25 mouse cellular contexts compared by ENCODE assay signal in genomic region chr2:80149332-80149731, GRCm38 (mm10). TPM values are rescaled to one million over a fixed set of nuclear protein-coding genes. Genes with fewer than 3 reads are reported as not detected.
DNase-seq lines count a peak whose midpoint lies in the region; ATAC-seq and TF ChIP-seq lines count a peak whose summit lies in the region.
"Had no signal": no experiment of that assay in that cellular context is flagged by ENCODE, and none has a peak within 500 bp of the region (broad histone marks: within the 10 kb centered on the region; RNA-seq: fewer than 3 reads in every experiment).

No protein-coding gene starts in this region.

- DNase-seq in forebrain, embryonic 14.5 days (ENCODE audit: low spot score), result peak; percentile 33
- no peak for DNase-seq in left cerebral cortex, adult 2 months (ENCODE audit: extremely low spot score in 1 of 2, low spot score in 2 of 2)
- DNase-seq in left cerebral cortex, postnatal 4 days, result no peak
- DNase-seq in forebrain, postnatal 0 days, result no peak
- peak; percentile 60 for DNase-seq in telencephalon, adult 2 months (ENCODE audit: low read depth, low spot score)
- DNase-seq in Muller cell, postnatal 12 days (ENCODE audit: inconsistent ontology term), result no peak
- DNase-seq: adrenal gland, adult 2 months; gastrocnemius, adult 2 months; heart, postnatal 14 days; kidney, adult 18-20 months; liver, postnatal 0 days; lung, postnatal 10 days had no signal

- intact Hi-C loops in left cerebral cortex, adult 2 months (cut with DNase I), result no loop called here
- intact Hi-C loops in left cerebral cortex, postnatal 4 days (cut with DNase I), result no loop called here

- no peak for TF ChIP-seq CTCF in left cerebral cortex, adult 2 months (IDR thresholded peaks at IDR 0.05)
- no peak for TF ChIP-seq CTCF in forebrain, postnatal 0 days (IDR thresholded peaks at IDR 0.05; ENCODE audit: low read depth)

- H3K9ac ChIP-seq in forebrain, embryonic 14.5 days (ENCODE audit: low read length), result no peak overlapping the region
- no peak overlapping the region for H3K9ac ChIP-seq in forebrain, embryonic 12.5 days
- H3K9ac ChIP-seq in forebrain, postnatal 0 days, result no peak overlapping the region
- H3K9ac ChIP-seq: embryonic facial prominence, embryonic 12.5 days; heart, embryonic 12.5 days; hindbrain, embryonic 12.5 days; liver, postnatal 0 days; midbrain, embryonic 12.5 days; neural tube, embryonic 12.5 days had no signal

- H3K27me3 ChIP-seq in forebrain, embryonic 14.5 days (replicated peaks; ENCODE audit: control insufficient read depth, insufficient read depth, low read length), result no peaks in the 10 kb centered on the region
- H3K27me3 ChIP-seq in forebrain, embryonic 12.5 days, result no peaks in the 10 kb centered on the region
- H3K27me3 ChIP-seq in forebrain, postnatal 0 days (ENCODE audit: insufficient read depth, low read length), result no peaks in the 10 kb centered on the region
- H3K27me3 ChIP-seq: embryonic facial prominence, embryonic 12.5 days; heart, embryonic 12.5 days; hindbrain, embryonic 12.5 days; midbrain, embryonic 12.5 days; neural tube, embryonic 12.5 days had no signal

- 59% methylated on average over 3 of the region's 3 CpGs for WGBS in forebrain, embryonic 14.5 days
- WGBS in forebrain, embryonic 12.5 days, result 55% methylated on average over 3 of the region's 3 CpGs
- WGBS in forebrain, postnatal 0 days, result 53% methylated on average over 3 of the region's 3 CpGs

- no peak overlapping the region for H3K27ac ChIP-seq in forebrain, embryonic 14.5 days (ENCODE audit: low read depth, low read length)
- H3K27ac ChIP-seq in forebrain, embryonic 12.5 days, result no peak overlapping the region
- H3K27ac ChIP-seq in left cerebral cortex, adult 2 months, result peak overlapping the region; percentile 74
- H3K27ac ChIP-seq in forebrain, postnatal 0 days (ENCODE audit: low read depth, low read length), result no peak overlapping the region
- H3K27ac ChIP-seq: embryonic facial prominence, embryonic 12.5 days; gastrocnemius, adult 2 months; hindbrain, embryonic 12.5 days; kidney, postnatal 0 days; midbrain, embryonic 12.5 days; neural tube, embryonic 12.5 days; stomach, postnatal 0 days had no signal

- no peak overlapping the region for H3K4me2 ChIP-seq in forebrain, embryonic 14.5 days (ENCODE audit: low read length)
- H3K4me2 ChIP-seq in forebrain, embryonic 12.5 days, result no peak overlapping the region
- no peak overlapping the region for H3K4me2 ChIP-seq in forebrain, postnatal 0 days (ENCODE audit: low read depth)
- H3K4me2 ChIP-seq: embryonic facial prominence, embryonic 12.5 days; heart, embryonic 12.5 days; hindbrain, embryonic 12.5 days; midbrain, embryonic 12.5 days; neural tube, embryonic 12.5 days had no signal

- no peak overlapping the region for H3K4me3 ChIP-seq in forebrain, embryonic 14.5 days (ENCODE audit: low read depth, low read length)
- H3K4me3 ChIP-seq in forebrain, embryonic 12.5 days (replicated peaks), result no peak overlapping the region
- no peak overlapping the region for H3K4me3 ChIP-seq in left cerebral cortex, adult 2 months
- H3K4me3 ChIP-seq in forebrain, postnatal 0 days (ENCODE audit: low read depth, low read length), result no peak overlapping the region
- H3K4me3 ChIP-seq: embryonic facial prominence, embryonic 12.5 days; erythroblast, embryonic 14.5 days; gastrocnemius, adult 2 months; heart, embryonic 12.5 days; hindbrain, embryonic 12.5 days; midbrain, embryonic 12.5 days; neural tube, embryonic 12.5 days had no signal

- H3K4me1 ChIP-seq in forebrain, embryonic 14.5 days (ENCODE audit: control insufficient read depth, insufficient read depth, low read length), result no peaks in the 10 kb centered on the region
- H3K4me1 ChIP-seq in forebrain, embryonic 12.5 days, result no peaks in the 10 kb centered on the region
- H3K4me1 ChIP-seq in forebrain, postnatal 0 days (ENCODE audit: insufficient read depth), result no peaks in the 10 kb centered on the region
- H3K4me1 ChIP-seq: embryonic facial prominence, embryonic 12.5 days; heart, embryonic 12.5 days; hindbrain, embryonic 12.5 days; midbrain, embryonic 12.5 days; neural tube, embryonic 12.5 days had no signal

- no peaks in the 10 kb centered on the region for H3K9me3 ChIP-seq in forebrain, embryonic 14.5 days (replicated peaks; ENCODE audit: control insufficient read depth, low read length)
- H3K9me3 ChIP-seq in forebrain, embryonic 12.5 days, result no peaks in the 10 kb centered on the region
- no peaks in the 10 kb centered on the region for H3K9me3 ChIP-seq in forebrain, postnatal 0 days (ENCODE audit: low read length)
- H3K9me3 ChIP-seq: embryonic facial prominence, embryonic 12.5 days; heart, embryonic 12.5 days; hindbrain, embryonic 12.5 days; midbrain, embryonic 12.5 days; neural tube, embryonic 12.5 days had no signal

- no peaks in the 10 kb centered on the region for H3K36me3 ChIP-seq in forebrain, embryonic 14.5 days (ENCODE audit: control insufficient read depth, insufficient read depth, low read length)
- no peaks in the 10 kb centered on the region for H3K36me3 ChIP-seq in forebrain, embryonic 12.5 days (replicated peaks)
- no peaks in the 10 kb centered on the region for H3K36me3 ChIP-seq in forebrain, postnatal 0 days (ENCODE audit: insufficient read depth)
- H3K36me3 ChIP-seq: embryonic facial prominence, embryonic 12.5 days; heart, embryonic 12.5 days; hindbrain, embryonic 12.5 days; midbrain, embryonic 12.5 days; neural tube, embryonic 12.5 days had no signal

- no peak for ATAC-seq in forebrain, embryonic 14.5 days
- ATAC-seq in forebrain, embryonic 12.5 days (ENCODE audit: low FRiP score), result no peak
- ATAC-seq in forebrain, postnatal 0 days, result 0 out of 2 replicates have a peak, but pooled peaks have one; percentile 18
- ATAC-seq: liver, postnatal 0 days had no signal

RNA-seq across cellular contexts. Expression of gene Pde1a, which starts 20.1 kb away (rescaled TPM):
- polyA plus RNA-seq in forebrain, embryonic 14.5 days (2014; fragmentation: Nextera tagmentation; extraction: Ambion mirVana), result 10.5 and 15.0 TPM in 2 replicates
- polyA plus RNA-seq in forebrain, embryonic 12.5 days (2016; fragmentation: Nextera tagmentation; extraction: Ambion mirVana), result 2.5 and 3.7 TPM in 2 replicates
- total RNA-seq in left cerebral cortex, adult 2 months (2021), result 100 to 1,000 TPM; 142 to 145 TPM
- 10 to 100 TPM; 46.3 to 57.2 TPM for total RNA-seq in left cerebral cortex, postnatal 4 days (2021)
- total RNA-seq in forebrain, postnatal 0 days (2014; rRNA removed), result 42.3 and 48.9 TPM in 2 replicates
- polyA plus RNA-seq in forebrain, postnatal 0 days (2015; fragmentation: Nextera tagmentation; extraction: Ambion mirVana), result 24.3 and 45.8 TPM in 2 replicates
- total RNA-seq: granulocyte monocyte progenitor cell, adult 5-6 weeks; megakaryocyte progenitor cell, adult 5-6 weeks; monocyte, adult 5-6 weeks had no signal
- polyA plus RNA-seq: C2C12; erythroblast, embryonic 14.5 days had no signal

Comparison
In these comparisons a context has a peak if more than half of its experiments do, and no peak if none do; other contexts are left out.
1. DNase-seq: peak in forebrain, embryonic 14.5 days (single experiment) and telencephalon, adult 2 months (single experiment); none in left cerebral cortex, adult 2 months (0 of 2), left cerebral cortex, postnatal 4 days (single experiment), forebrain, postnatal 0 days (single experiment) and Muller cell, postnatal 12 days (single experiment).